ENCODE assay signal across 15 mouse cellular contexts in genomic region chr2:75424363-75424762, GRCm38 (mm10).
DNase-seq lines count a peak whose midpoint lies in the region; ATAC-seq lines count a peak whose summit lies in the region.
"Had no signal": no experiment of that assay in that cellular context is flagged by ENCODE, and none has a peak within 500 bp of the region (broad histone marks: within the 10 kb centered on the region; RNA-seq: fewer than 3 reads in every experiment).

No protein-coding gene starts in this region.

- peaks cover 10% of the 10 kb centered on the region for H3K27me3 ChIP-seq in kidney, embryonic 15.5 days
- no peaks in the 10 kb centered on the region for H3K27me3 ChIP-seq in embryonic facial prominence, embryonic 11.5 days (ENCODE audit: control insufficient read depth, insufficient read depth, low read length)
- H3K27me3 ChIP-seq in forebrain, embryonic 15.5 days = no peaks in the 10 kb centered on the region
- no peaks in the 10 kb centered on the region for H3K27me3 ChIP-seq in midbrain, embryonic 15.5 days (replicated peaks)
- H3K27me3 ChIP-seq: CH12.LX; liver, embryonic 12.5 days had no signal

- H3K4me1 ChIP-seq in kidney, embryonic 15.5 days = peaks cover 26% of the 10 kb centered on the region
- no peaks in the 10 kb centered on the region for H3K4me1 ChIP-seq in embryonic facial prominence, embryonic 11.5 days (ENCODE audit: control insufficient read depth, insufficient read depth, low read length)
- H3K4me1 ChIP-seq in forebrain, embryonic 15.5 days = peaks cover 36% of the 10 kb centered on the region
- peaks cover 33% of the 10 kb centered on the region for H3K4me1 ChIP-seq in midbrain, embryonic 15.5 days
- H3K4me1 ChIP-seq: liver, embryonic 12.5 days had no signal

- no peak overlapping the region for H3K9ac ChIP-seq in kidney, embryonic 15.5 days
- H3K9ac ChIP-seq in embryonic facial prominence, embryonic 11.5 days (replicated peaks; ENCODE audit: low read length) = no peak overlapping the region
- H3K9ac ChIP-seq in forebrain, embryonic 15.5 days (replicated peaks) = no peak overlapping the region
- H3K9ac ChIP-seq in midbrain, embryonic 15.5 days = no peak overlapping the region
- H3K9ac ChIP-seq: liver, embryonic 12.5 days had no signal

- DNase-seq in kidney, adult 18-20 months = no peak
- peak; percentile 29 for DNase-seq in embryonic facial prominence, embryonic 11.5 days (ENCODE audit: low spot score)
- no peak for DNase-seq in testis, postnatal 14 days (ENCODE audit: low spot score)
- no peak for DNase-seq in left cerebral cortex, adult 9 months (ENCODE audit: low spot score in 2 of 2)
- DNase-seq: adrenal gland, postnatal 10 days; cerebellum, postnatal 25 days; lung, postnatal 36 days had no signal

- no peak overlapping the region for H3K4me3 ChIP-seq in kidney, embryonic 15.5 days (replicated peaks)
- no peak overlapping the region for H3K4me3 ChIP-seq in embryonic facial prominence, embryonic 11.5 days (ENCODE audit: low read depth, low read length)
- H3K4me3 ChIP-seq in forebrain, embryonic 15.5 days = no peak overlapping the region
- no peak overlapping the region for H3K4me3 ChIP-seq in midbrain, embryonic 15.5 days
- H3K4me3 ChIP-seq: left cerebral cortex, adult 2 months; liver, embryonic 12.5 days had no signal

- H3K9me3 ChIP-seq in kidney, embryonic 15.5 days (replicated peaks) = no peaks in the 10 kb centered on the region
- no peaks in the 10 kb centered on the region for H3K9me3 ChIP-seq in embryonic facial prominence, embryonic 11.5 days (replicated peaks; ENCODE audit: control insufficient read depth, low read length)
- H3K9me3 ChIP-seq in forebrain, embryonic 15.5 days = no peaks in the 10 kb centered on the region
- no peaks in the 10 kb centered on the region for H3K9me3 ChIP-seq in midbrain, embryonic 15.5 days
- H3K9me3 ChIP-seq: liver, embryonic 12.5 days had no signal

- ATAC-seq in kidney, embryonic 15.5 days (replicated peaks; ENCODE audit: low FRiP score) = no peak
- ATAC-seq in embryonic facial prominence, embryonic 11.5 days (replicated peaks; ENCODE audit: insufficient number of reproducible peaks, low FRiP score, low TSS enrichment, low read depth) = no peak
- no peak for ATAC-seq in forebrain, embryonic 15.5 days (replicated peaks)
- ATAC-seq in midbrain, embryonic 15.5 days (replicated peaks) = no peak
- no peak for ATAC-seq in megakaryocyte progenitor cell, adult 5-6 weeks (replicated peaks; ENCODE audit: poor library complexity)
- ATAC-seq: liver, embryonic 12.5 days; Patski had no signal

- no peak overlapping the region for H3K27ac ChIP-seq in kidney, embryonic 15.5 days
- no peak overlapping the region for H3K27ac ChIP-seq in embryonic facial prominence, embryonic 11.5 days (replicated peaks; ENCODE audit: low read depth, low read length)
- 0 out of 2 replicates have a peak overlapping the region, but pooled peaks have one; percentile 54 for H3K27ac ChIP-seq in forebrain, embryonic 15.5 days (replicated peaks)
- H3K27ac ChIP-seq in midbrain, embryonic 15.5 days = peak overlapping the region; percentile 82
- H3K27ac ChIP-seq: left cerebral cortex, adult 2 months; liver, embryonic 12.5 days had no signal

- no peaks in the 10 kb centered on the region for H3K36me3 ChIP-seq in kidney, embryonic 15.5 days
- H3K36me3 ChIP-seq in embryonic facial prominence, embryonic 11.5 days (replicated peaks; ENCODE audit: control insufficient read depth, insufficient read depth, low read depth, low read length) = no peaks in the 10 kb centered on the region
- no peaks in the 10 kb centered on the region for H3K36me3 ChIP-seq in forebrain, embryonic 15.5 days
- H3K36me3 ChIP-seq in midbrain, embryonic 15.5 days (replicated peaks) = no peaks in the 10 kb centered on the region
- H3K36me3 ChIP-seq: liver, embryonic 12.5 days had no signal

- H3K4me2 ChIP-seq in kidney, embryonic 15.5 days = peak overlapping the region; percentile 39
- H3K4me2 ChIP-seq in embryonic facial prominence, embryonic 11.5 days (ENCODE audit: low read depth, low read length) = no peak overlapping the region
- H3K4me2 ChIP-seq in forebrain, embryonic 15.5 days (replicated peaks) = peak overlapping the region; percentile 29
- peak overlapping the region; percentile 11; the same call in 1 of the 2 replicates for H3K4me2 ChIP-seq in midbrain, embryonic 15.5 days
- H3K4me2 ChIP-seq: liver, embryonic 12.5 days had no signal

- WGBS in kidney, embryonic 15.5 days = 27% methylated on average over 7 of the region's 7 CpGs
- 33% methylated on average over 7 of the region's 7 CpGs for WGBS in embryonic facial prominence, embryonic 11.5 days
- WGBS in forebrain, embryonic 15.5 days = 12% methylated on average over 7 of the region's 7 CpGs
- WGBS in midbrain, embryonic 15.5 days = 12% methylated on average over 7 of the region's 7 CpGs

Comparison
In these comparisons a context has a peak if more than half of its experiments do, and no peak if none do; other contexts are left out.
1. H3K27ac ChIP-seq: peak in forebrain, embryonic 15.5 days (single experiment) and midbrain, embryonic 15.5 days (single experiment); none in kidney, embryonic 15.5 days (single experiment) and embryonic facial prominence, embryonic 11.5 days (single experiment).